Mouse (Mus musculus) heart, embryonic 12.5 days (tissue): ENCODE data around the gene Atxn7. TPM values are rescaled to one million over a fixed set of nuclear protein-coding genes. Genes with fewer than 3 reads are reported as not detected.

ENCODE experiments used
- polyA plus RNA-seq: library from polyadenylated mRNA; unstranded; fragments of >200 nt; fragmentation: Nextera tagmentation; extraction: Ambion mirVana; gene quantifications from 2 replicates; pipeline ENCODE4 v1.2.1, GENCODE M21; 2016

The Atxn7 gene
- polyA plus RNA-seq, 1 experiment from 2014 or later = 3.9 TPM

Other genes with a start within 250 kb of the Atxn7 start
- gene Gm281, start 47.0 kb upstream of the Atxn7 start, polyA plus RNA-seq = not detected in 2 replicates
- gene Thoc7, start 412 bp downstream of the Atxn7 start, polyA plus RNA-seq = 146 and 159 TPM in 2 replicates
- 194 and 195 TPM in 2 replicates for gene Psmd6, start 159.5 kb downstream of the Atxn7 start, polyA plus RNA-seq
- not detected in 2 replicates for gene Olfr720, start 225.4 kb downstream of the Atxn7 start, polyA plus RNA-seq